Mouse (Mus musculus) brain, adult 2 months (tissue): ENCODE measurements around the gene Pak1.
A peak's percentile ranks its signal among the peaks of the same experiment; 100 is the strongest.

Experiments
- DNase-seq: peaks from one replicate; pipeline ENCODE4 v3.0.0; 2011; ENCODE audit warnings: low read depth, low spot score

Gene Pak1

DNA sequence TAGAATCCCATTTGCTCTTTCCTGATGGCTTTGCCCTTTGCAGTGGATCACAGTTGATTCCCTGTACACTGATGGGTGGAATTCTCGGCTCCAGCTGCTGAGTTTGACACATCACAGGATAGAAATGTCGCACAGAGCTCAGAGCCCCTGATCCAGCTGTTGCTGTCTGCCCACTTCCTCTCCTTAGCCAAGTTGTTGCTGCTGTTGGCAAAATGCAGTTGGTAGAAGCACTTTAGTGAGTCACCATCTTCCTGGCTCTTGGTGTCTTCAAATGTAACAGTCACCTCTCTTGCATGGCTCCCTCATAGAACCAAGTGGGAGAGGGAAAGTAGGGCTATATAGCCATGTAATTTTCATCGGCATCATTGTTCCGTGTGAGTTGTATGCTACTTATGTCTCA, 11.2 kb upstream of the Pak1 start:
- DNase-seq, result no peak

GRCm38 (mm10) chr7:97780222-97780621, 8.1 kb upstream of the Pak1 start:
- no peak for DNase-seq

- DNase-seq, result no peak
Observed at GRCm38 (mm10) chr7:97780815-97781214, 7.5 kb upstream of the Pak1 start.

GRCm38 (mm10) chr7:97781496-97781895, 6.8 kb upstream of the Pak1 start:
- DNase-seq, result no peak

GRCm38 (mm10) chr7:97783523-97783922, 4.8 kb upstream of the Pak1 start:
- no peak for DNase-seq

GRCm38 (mm10) chr7:97788669-97789483, 535 bp downstream of the Pak1 start:
- no peak for DNase-seq

GRCm38 (mm10) chr7:97790272-97790671, 1.9 kb downstream of the Pak1 start:
- no peak for DNase-seq

DNA sequence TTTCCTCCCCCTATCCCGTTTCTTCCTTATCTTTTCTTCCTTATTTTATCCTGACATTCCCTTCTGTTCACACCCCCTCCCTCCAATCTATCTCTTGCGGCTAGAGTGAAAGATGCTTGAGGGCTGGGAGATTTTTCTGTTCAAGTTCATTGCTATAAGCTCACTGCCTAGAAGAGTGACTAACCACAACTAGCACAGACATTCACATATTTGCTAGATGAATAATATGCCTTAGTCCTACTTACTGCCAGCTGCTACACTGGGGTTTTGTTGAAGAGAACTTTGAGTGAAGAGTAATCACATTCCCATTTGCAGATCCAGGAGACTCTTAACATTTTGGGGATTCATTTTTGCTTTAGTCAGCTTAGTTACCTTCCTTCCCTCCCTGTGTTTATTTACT, 4.0 kb downstream of the Pak1 start:
- peak; percentile 11 for DNase-seq

DNA sequence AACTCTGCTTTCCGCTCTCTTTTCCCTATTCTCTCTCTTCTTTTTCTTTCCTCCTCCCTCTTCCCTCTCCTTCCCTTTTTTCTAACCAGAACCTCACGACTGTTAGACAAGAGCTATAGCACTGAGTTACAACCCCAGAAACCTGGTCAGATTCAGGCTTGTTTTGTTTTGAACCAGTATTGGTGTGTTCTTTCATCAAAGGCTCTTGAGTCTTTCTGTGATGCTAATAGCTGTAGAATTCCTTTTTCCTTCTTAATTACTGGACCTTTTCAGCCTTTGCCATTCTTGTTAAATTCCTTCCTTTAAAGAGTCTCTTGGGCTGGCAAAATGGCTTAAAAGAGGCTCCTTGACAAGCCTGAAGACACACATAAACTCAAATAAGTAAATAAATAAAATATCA, 14.8 kb downstream of the Pak1 start:
- no peak for DNase-seq

GRCm38 (mm10) chr7:97804245-97805066, 16.1 kb downstream of the Pak1 start:
- no peak for DNase-seq

DNA sequence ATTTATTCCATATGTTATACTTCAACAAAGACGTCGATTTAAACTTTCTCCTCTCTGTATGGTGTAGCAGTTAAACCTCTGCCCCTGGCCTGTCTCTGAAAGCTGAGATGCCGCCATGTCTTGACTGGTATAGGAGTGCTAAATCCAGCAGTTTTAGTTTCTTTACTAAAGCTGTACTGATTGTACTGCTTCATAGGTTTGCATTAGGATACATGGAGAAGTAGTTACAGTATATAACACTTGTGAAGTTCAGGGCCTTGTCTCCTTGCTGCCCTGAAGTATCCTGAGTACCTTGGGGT, 16.7 kb downstream of the Pak1 start:
- DNase-seq, result no peak

DNA sequence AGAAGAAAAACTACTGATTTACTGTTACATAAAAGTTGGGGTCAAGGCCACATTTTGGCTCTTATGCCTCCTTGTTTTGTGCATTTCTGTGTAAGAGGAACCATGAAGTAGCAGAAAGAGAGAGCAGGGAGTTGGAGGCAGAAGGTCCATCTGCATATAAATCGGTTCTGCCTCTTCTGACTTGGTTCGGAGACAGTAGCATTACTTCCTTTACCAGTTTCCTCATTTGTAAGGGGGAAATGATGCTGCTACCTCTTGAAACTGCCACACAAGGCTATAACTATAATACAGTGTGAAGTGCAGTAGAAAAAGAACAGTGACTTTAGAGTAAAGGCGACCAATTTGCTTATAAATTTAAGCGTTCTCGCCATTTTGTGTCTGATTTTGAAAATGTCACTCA, 21.0 kb downstream of the Pak1 start:
- DNase-seq, result no peak

GRCm38 (mm10) chr7:97821875-97822274, 33.5 kb downstream of the Pak1 start:
- DNase-seq, result no peak

GRCm38 (mm10) chr7:97829091-97829490, 40.8 kb downstream of the Pak1 start:
- DNase-seq, result no peak

DNA sequence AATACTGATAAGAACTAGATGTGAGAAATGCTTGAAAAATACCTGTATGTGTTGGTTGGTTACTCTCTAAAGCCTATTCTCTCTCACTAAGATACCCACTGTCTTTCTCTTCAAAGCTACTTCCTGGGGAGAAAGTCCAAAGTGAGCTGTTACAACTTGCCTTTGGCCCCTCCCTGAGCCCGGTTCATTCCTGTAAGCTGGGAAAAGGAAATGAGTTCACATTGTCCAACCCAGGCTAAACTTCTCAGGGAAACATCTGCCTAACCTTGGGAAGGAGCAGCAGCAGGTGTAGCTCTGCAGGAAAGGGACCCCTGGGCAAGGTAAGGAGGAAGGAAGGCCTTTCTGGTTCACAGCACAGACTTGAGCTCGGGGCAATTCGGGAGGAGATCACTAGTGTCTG, 42.4 kb downstream of the Pak1 start:
- no peak for DNase-seq

- DNase-seq, result no peak
Observed at GRCm38 (mm10) chr7:97832987-97833386, 44.6 kb downstream of the Pak1 start.

- DNase-seq, result no peak
Observed at GRCm38 (mm10) chr7:97838574-97838973, 50.2 kb downstream of the Pak1 start.

DNA sequence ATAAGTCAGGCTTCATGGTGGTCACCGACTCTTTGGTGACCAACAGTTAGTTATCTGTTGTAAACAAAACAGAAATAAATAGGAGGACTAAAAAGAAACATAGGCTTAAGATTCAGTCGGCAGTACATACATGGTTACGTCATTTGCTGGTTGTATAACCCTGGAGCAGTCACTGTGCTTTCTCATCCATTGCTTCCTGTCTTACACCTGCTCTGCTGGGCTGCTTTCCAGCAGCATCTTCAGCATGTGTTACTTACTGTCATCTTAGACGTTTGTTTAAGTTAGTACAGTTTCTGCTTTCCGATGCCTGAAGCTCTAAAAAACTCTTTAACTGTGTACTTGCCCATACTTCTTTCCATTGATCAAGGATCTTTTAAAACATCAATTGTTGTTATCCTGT, 53.0 kb downstream of the Pak1 start:
- DNase-seq, result peak; percentile 92

DNA sequence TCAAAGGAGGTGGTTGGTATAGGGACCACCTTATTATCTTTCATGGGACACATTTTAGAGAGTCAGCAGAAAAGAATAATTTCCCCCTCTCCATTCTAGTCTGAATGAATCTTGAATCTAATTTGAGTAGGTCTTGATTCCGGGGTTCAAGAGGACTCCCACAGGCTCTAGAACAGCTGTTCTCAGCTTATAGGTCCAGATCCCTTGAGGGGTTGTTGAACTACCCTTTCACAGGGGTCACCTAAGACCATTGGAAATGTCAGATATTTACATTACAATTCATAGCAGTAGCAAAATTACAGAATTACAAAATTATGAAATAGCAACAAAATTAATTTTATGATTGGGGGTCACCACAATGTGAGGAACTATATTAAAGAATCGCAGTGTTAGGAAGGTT, 54.0 kb downstream of the Pak1 start:
- DNase-seq, result no peak

DNA sequence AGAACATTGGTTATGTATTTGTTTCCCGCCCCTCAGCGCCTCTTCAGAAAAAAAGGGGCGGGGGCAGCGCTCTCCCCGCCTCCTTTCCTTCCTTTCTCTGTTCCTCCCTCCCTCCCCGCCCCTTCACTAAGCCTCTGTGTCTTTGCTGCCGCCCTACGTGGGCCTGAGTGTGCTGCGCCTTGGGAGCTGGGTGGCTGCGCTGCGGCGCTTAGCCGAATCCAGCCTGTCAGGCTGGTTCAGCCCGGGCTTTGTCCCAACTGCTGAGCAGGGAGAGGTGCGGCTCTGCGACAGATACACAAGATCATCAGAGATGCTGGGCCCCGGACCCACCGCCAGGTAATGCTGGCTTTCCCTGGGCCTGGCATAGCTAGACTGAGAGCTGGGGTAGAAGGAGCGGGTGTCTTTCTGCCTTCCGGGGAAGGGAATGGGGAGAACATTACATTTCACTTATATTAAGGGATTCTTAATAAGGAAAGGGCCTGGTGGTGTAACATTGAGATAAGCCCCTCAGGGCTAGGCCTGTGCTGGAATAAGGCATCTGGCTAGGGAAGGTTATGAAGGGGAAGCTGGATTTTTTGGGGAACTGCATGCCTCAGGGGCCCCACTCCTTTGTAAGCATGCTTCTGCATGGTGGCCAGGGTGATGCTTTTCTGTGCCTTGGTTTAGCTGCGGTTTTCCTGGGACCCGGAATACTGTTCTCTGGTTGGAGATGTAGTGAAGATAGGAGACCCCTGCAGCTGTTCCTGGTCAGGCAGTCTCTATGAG, 54.6 kb downstream of the Pak1 start:
- DNase-seq, result peak; percentile 98

GRCm38 (mm10) chr7:97844419-97844818, 56.1 kb downstream of the Pak1 start:
- DNase-seq, result peak; percentile 45

GRCm38 (mm10) chr7:97845546-97845945, 57.2 kb downstream of the Pak1 start:
- DNase-seq, result peak; percentile 89
